Mouse (Mus musculus) brain, embryonic 18.5 days (tissue): ENCODE data around the gene Gdf3.
"Not testable (repeated sequence)": the region's sequence is repeated elsewhere in the genome, so short reads cannot be mapped to it uniquely, and the experiment has no call there.

Source experiments
- DNase-seq: peaks from one replicate; pipeline ENCODE4 v3.0.0-alpha.2; 2012; ENCODE audit warnings: low read depth, low spot score

The Gdf3 gene

GRCm38 (mm10) chr6:122609771-122610170 lies at the start of gene Gdf3:
Gdf3 (minus strand) TSS chr6:122610087.
- no peak for DNase-seq

GRCm38 (mm10) chr6:122659567-122659966 lies 49.7 kb upstream of the Gdf3 start:
- DNase-seq, result no peak

GRCm38 (mm10) chr6:122657630-122658029 lies 47.7 kb upstream of the Gdf3 start:
- no peak for DNase-seq

GRCm38 (mm10) chr6:122654301-122654700 lies 44.4 kb upstream of the Gdf3 start:
- no peak for DNase-seq

- DNase-seq, result no peak
Measured at GRCm38 (mm10) chr6:122650398-122650980, 40.6 kb upstream of the Gdf3 start.

GRCm38 (mm10) chr6:122649903-122650302 lies 40.0 kb upstream of the Gdf3 start:
- no peak for DNase-seq

GRCm38 (mm10) chr6:122644196-122644595 lies 34.3 kb upstream of the Gdf3 start:
- not testable (repeated sequence) for DNase-seq

- DNase-seq, result not testable (repeated sequence)
Measured at GRCm38 (mm10) chr6:122637566-122637965, 27.7 kb upstream of the Gdf3 start.

GRCm38 (mm10) chr6:122636666-122637065 lies 26.8 kb upstream of the Gdf3 start:
- DNase-seq, result no peak

- DNase-seq, result no peak
Measured at GRCm38 (mm10) chr6:122635315-122635714, 25.4 kb upstream of the Gdf3 start.

- no peak for DNase-seq
Measured at GRCm38 (mm10) chr6:122633411-122633810, 23.5 kb upstream of the Gdf3 start.

GRCm38 (mm10) chr6:122627469-122628108 lies 17.7 kb upstream of the Gdf3 start:
- DNase-seq, result no peak

- no peak for DNase-seq
Measured at GRCm38 (mm10) chr6:122626110-122626509, 16.2 kb upstream of the Gdf3 start, which contains the start of gene Dppa3. Dppa3 (plus strand) TSS chr6:122626410.

GRCm38 (mm10) chr6:122625156-122625555 lies 15.3 kb upstream of the Gdf3 start:
- no peak for DNase-seq

- no peak for DNase-seq
Measured at GRCm38 (mm10) chr6:122624480-122624879, 14.6 kb upstream of the Gdf3 start.

- no peak for DNase-seq
Measured at GRCm38 (mm10) chr6:122621066-122621465, 11.2 kb upstream of the Gdf3 start.

- no peak for DNase-seq
Measured at GRCm38 (mm10) chr6:122616022-122616421, 6.1 kb upstream of the Gdf3 start.

- no peak for DNase-seq
Measured at GRCm38 (mm10) chr6:122614047-122614446, 4.2 kb upstream of the Gdf3 start.

GRCm38 (mm10) chr6:122612426-122612825 lies 2.5 kb upstream of the Gdf3 start:
- no peak for DNase-seq

GRCm38 (mm10) chr6:122609377-122609728 lies 534 bp downstream of the Gdf3 start:
- DNase-seq, result no peak

- DNase-seq, result no peak
Measured at GRCm38 (mm10) chr6:122608434-122609376, 1.2 kb downstream of the Gdf3 start.

GRCm38 (mm10) chr6:122607700-122608099 lies 2.2 kb downstream of the Gdf3 start:
- no peak for DNase-seq
